Mouse (Mus musculus): Measurements from ENCODE around the gene Cd63. TPM values are rescaled to one million over a fixed set of nuclear protein-coding genes. Genes with fewer than 3 reads are reported as not detected.

Cd63 gene
- total RNA-seq, 1 experiment from 2014 or later: 217 TPM

Other genes starting within 250 kb of the Cd63 start
- 22.1 and 30.0 TPM in 2 replicates for gene Suox, start 226.9 kb upstream of the Cd63 start, total RNA-seq (2021)
- 91.4 and 96.4 TPM in 2 replicates for gene Rab5b, start 204.7 kb upstream of the Cd63 start, total RNA-seq (2021)
- 1.5 and 2.3 TPM in 2 replicates for gene Pmel, start 196.8 kb upstream of the Cd63 start, total RNA-seq (2021)
- 30.7 and 31.1 TPM in 2 replicates for gene Cdk2, start 196.0 kb upstream of the Cd63 start, total RNA-seq (2021)
- gene Dgka, start 156.1 kb upstream of the Cd63 start, total RNA-seq (2021): 14.3 and 36.2 TPM in 2 replicates
- gene Pym1, start 153.1 kb upstream of the Cd63 start, total RNA-seq (2021): 22.3 and 29.1 TPM in 2 replicates
- gene Mmp19, start 110.1 kb upstream of the Cd63 start, total RNA-seq (2021): 24.6 and 30.9 TPM in 2 replicates
- 60.0 and 60.9 TPM in 2 replicates for gene Dnajc14, start 96.9 kb upstream of the Cd63 start, total RNA-seq (2021)
- gene Tmem198b, start 96.6 kb upstream of the Cd63 start, total RNA-seq (2021): 10.3 and 11.8 TPM in 2 replicates
- 60.7 and 62.6 TPM in 2 replicates for gene Sarnp, start 83.7 kb upstream of the Cd63 start, total RNA-seq (2021)
- 31.2 and 32.5 TPM in 2 replicates for gene Ormdl2, start 79.3 kb upstream of the Cd63 start, total RNA-seq (2021)
- gene Gdf11, start 9.3 kb upstream of the Cd63 start, total RNA-seq (2021): 3.0 and 3.9 TPM in 2 replicates
- gene Rdh5, start 21.9 kb downstream of the Cd63 start, total RNA-seq (2021): 10.9 and 15.5 TPM in 2 replicates
- 220 TPM in 2 replicates for gene Bloc1s1, start 23.0 kb downstream of the Cd63 start, total RNA-seq (2021)
- 18.7 and 19.0 TPM in 2 replicates for gene Itga7, start 32.8 kb downstream of the Cd63 start, total RNA-seq (2021)
- 0.83 and 37.1 TPM in 2 replicates for gene Mettl7b, start 60.0 kb downstream of the Cd63 start, total RNA-seq (2021)
- not detected in 2 replicates for gene Olfr9, start 88.4 kb downstream of the Cd63 start, total RNA-seq (2021)
- gene Olfr763, start 109.8 kb downstream of the Cd63 start, total RNA-seq (2021): not detected in 2 replicates
- not detected in 2 replicates for gene Olfr764-ps1, start 138.9 kb downstream of the Cd63 start, total RNA-seq (2021)
- gene Olfr765, start 149.0 kb downstream of the Cd63 start, total RNA-seq (2021): not detected in 2 replicates
- gene Olfr766-ps1, start 168.0 kb downstream of the Cd63 start, total RNA-seq (2021): not detected in 2 replicates
- not detected in 2 replicates for gene Olfr767, start 181.9 kb downstream of the Cd63 start, total RNA-seq (2021)
- not detected in 2 replicates for gene Olfr768, start 198.4 kb downstream of the Cd63 start, total RNA-seq (2021)
- gene Olfr769, start 216.9 kb downstream of the Cd63 start, total RNA-seq (2021): not detected in 2 replicates
- gene Olfr770, start 238.0 kb downstream of the Cd63 start, total RNA-seq (2021): not detected in 2 replicates